Mouse (Mus musculus) lung, postnatal 14 days (tissue): ENCODE measurements around the gene G3bp2.

Source experiments
- DNase-seq: peaks from one replicate; pipeline ENCODE4 v3.0.0; 2021

G3bp2 gene

GRCm38 (mm10) chr5:92098351-92099109, 15.0 kb upstream of the G3bp2 start:
- DNase-seq, result no peak

- no peak for DNase-seq
Observed at GRCm38 (mm10) chr5:92097779-92098178, 14.3 kb upstream of the G3bp2 start.

GRCm38 (mm10) chr5:92096786-92097185, 13.3 kb upstream of the G3bp2 start:
- no peak for DNase-seq

- no peak for DNase-seq
Observed at GRCm38 (mm10) chr5:92094062-92094415, 10.5 kb upstream of the G3bp2 start.

GRCm38 (mm10) chr5:92093263-92094061, 9.9 kb upstream of the G3bp2 start:
- no peak for DNase-seq

GRCm38 (mm10) chr5:92087469-92087868, 4.0 kb upstream of the G3bp2 start:
- no peak for DNase-seq

GRCm38 (mm10) chr5:92085821-92086550, 2.5 kb upstream of the G3bp2 start:
- DNase-seq, result no peak

GRCm38 (mm10) chr5:92085246-92085645, 1.7 kb upstream of the G3bp2 start:
- DNase-seq, result no peak

- DNase-seq, result peak; percentile 73
Observed at GRCm38 (mm10) chr5:92082821-92083401, 608 bp downstream of the G3bp2 start.

- DNase-seq, result no peak
Observed at GRCm38 (mm10) chr5:92081326-92081725, 2.2 kb downstream of the G3bp2 start.

GRCm38 (mm10) chr5:92080400-92080799, 3.1 kb downstream of the G3bp2 start:
- DNase-seq, result no peak

GRCm38 (mm10) chr5:92079304-92079703, 4.2 kb downstream of the G3bp2 start:
- DNase-seq, result no peak

- DNase-seq, result no peak
Observed at GRCm38 (mm10) chr5:92078751-92079150, 4.8 kb downstream of the G3bp2 start.

- no peak for DNase-seq
Observed at GRCm38 (mm10) chr5:92076273-92076672, 7.2 kb downstream of the G3bp2 start.

GRCm38 (mm10) chr5:92074061-92074460, 9.5 kb downstream of the G3bp2 start:
- DNase-seq, result no peak

- DNase-seq, result no peak
Observed at GRCm38 (mm10) chr5:92063192-92063591, 20.3 kb downstream of the G3bp2 start.

GRCm38 (mm10) chr5:92052866-92053265, 30.7 kb downstream of the G3bp2 start:
- DNase-seq, result no peak

- DNase-seq, result no peak
Observed at GRCm38 (mm10) chr5:92050419-92050818, 33.1 kb downstream of the G3bp2 start.

GRCm38 (mm10) chr5:92043783-92044182, 39.7 kb downstream of the G3bp2 start, which contains the start of gene Cdkl2:
Gene Cdkl2, minus strand, starts transcription at chr5:92043883.
- DNase-seq, result no peak

- peak; percentile 95 for DNase-seq
Observed at GRCm38 (mm10) chr5:92042377-92043348, 40.9 kb downstream of the G3bp2 start.

- DNase-seq, result no peak
Observed at GRCm38 (mm10) chr5:92019960-92020359, 63.6 kb downstream of the G3bp2 start.

- no peak for DNase-seq
Observed at GRCm38 (mm10) chr5:92011756-92012155, 71.8 kb downstream of the G3bp2 start.
